Mouse (Mus musculus): ENCODE results near the gene Nupr1.

DNA sequence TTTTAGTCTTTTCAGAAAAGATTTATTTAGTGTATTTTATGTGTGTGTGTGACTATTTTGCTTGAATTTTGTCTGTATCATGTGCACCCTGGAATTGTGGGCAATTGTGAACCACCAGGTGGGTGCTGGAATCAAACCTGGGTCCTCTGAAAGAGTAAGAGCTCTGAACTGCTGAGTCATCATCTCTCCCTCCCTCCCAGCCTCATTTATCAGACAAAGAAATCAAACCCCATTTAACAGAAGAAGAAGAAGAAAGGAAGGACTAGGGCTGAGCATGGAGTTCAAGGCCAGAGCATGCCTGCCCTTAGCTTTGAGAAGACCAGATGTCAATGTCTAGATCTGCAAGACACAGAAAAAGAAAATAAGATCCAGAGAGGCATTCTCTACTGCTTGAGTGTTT is 4.7 kb upstream of the Nupr1 start:
- TF ChIP-seq USF2 (IDR thresholded peaks at IDR 0.05; ENCODE audit: borderline replicate concordance in 1 of 2, insufficient read depth in 1 of 2, low read depth in 1 of 2, low read length in 2 of 2) (no peak), POLR2A (IDR thresholded peaks at IDR 0.05; ENCODE audit: control insufficient read depth in 1 of 2, insufficient read depth in 1 of 2, low read depth in 1 of 2, low read length in 2 of 2, poor library complexity in 1 of 2) (no peak)

All from MEL (cell line).